Mouse (Mus musculus): ENCODE results near the gene Naa35.

Gene Naa35

DNA sequence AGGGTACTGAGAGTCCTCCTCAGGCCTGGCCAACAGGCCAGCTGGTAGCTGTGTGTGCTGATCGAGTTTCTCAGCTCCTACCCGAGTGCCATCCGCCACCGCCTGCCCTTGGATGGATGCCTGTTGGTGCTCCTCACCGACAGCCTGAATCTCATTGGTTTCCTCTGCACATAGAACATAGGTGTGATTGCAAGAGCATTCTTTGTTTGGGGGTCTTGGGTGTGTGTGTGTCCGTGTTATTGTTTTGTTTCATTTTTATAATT, 55.0 kb downstream of the Naa35 start:
- no peak for DNase-seq

DNA sequence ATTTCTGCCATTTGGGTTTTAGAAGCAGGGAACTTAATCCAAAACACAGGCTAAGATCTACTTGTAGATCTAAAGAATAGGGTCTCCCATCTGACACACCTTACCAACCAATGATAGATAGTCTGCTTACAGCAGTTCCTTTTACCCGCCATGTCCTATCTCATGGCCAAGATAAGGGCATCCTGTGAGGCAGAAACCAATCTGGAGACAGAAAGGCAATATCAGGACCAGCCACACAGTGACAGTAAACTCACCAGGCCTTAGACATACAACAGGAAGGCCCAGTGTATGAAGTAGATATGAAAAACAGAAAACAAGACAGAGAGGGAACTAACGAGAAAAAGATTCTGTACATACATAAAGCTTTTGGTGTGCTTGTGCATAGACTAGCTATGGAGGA, 57.8 kb downstream of the Naa35 start:
- no peak for DNase-seq

DNA sequence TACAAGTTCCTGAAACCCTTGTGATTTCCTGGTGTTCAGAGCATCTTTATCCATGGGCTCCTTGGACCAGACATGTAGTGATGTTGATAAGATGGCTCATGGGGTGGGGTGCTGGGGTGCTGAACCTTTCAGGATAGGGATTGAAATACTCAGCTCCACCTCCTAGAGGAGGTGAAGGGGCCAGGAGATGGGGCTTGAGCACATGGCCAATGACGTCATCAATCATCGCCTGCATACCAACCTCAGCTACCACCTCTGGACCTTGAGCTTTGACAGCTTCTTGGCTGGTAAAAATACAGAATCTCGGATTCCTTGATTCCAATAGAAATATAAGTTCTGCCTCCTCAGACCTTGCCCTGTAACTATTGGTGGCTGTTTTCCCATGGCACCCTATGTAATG, 60.4 kb downstream of the Naa35 start:
- DNase-seq = no peak

DNA sequence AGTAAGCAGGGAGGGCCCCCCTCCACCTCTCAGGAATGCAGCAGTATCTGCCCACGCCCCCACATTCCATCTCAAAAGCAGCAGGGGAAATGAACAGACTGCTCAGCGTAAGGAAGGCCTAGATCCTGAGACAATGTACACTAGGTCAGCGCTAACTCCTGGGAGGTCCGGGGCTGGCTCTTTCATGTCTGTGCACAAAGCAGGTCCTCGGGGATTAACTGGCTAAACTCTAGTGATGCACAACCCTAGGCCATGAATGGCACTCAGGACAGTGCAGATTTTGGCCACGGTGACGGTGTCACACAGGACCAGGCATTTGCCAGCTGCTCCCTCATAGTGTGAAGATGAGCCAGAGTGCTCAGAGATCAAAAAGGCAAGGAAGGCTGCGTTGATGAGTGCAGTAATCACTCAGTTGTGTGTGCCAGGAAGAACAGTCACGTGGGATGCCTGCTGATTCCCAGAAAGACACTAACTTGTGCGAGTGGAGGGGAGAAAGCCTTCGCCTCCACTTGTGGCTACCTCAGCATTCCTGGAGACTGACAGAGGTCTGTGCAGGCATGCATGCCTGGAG, 61.7 kb downstream of the Naa35 start:
- peak; percentile 28 for DNase-seq

DNA sequence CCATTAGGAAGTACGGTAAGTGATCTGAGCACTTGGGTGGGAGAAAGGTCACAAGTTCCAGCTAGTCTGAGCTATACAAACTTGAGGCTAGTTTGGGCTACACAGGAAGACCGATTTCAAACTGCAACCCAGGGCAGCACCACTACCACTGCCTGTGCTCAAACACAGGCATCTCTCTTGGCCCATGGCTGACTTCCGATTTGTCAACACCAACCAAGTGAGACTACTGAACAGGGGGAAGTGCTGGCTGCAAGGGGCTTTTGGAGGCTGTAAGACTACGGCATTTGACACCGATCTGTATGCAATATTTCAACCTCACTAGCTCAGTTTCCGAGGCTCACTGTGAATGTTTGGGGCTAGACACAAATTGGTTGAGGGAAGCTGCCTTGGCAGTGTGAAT, 62.4 kb downstream of the Naa35 start:
- DNase-seq = no peak

DNA sequence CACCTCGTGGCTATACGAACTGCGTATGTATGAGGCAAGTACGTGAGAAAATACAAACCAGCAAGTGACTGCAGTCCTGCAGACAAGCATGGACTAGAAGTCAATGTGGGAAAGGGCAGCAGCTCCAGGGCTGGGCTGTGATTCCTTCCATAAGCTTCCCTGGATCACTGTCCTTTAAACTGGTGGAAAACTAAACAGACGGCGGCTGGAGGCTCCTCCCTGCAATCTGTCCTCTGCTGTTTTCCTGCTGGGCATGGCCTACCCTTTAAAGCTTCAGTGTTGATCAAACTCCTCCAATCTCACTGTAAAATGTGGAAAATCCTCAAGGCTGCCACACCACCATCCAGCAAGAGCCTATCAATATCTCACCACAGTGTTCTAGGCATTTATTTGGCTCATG, 63.5 kb downstream of the Naa35 start:
- DNase-seq = no peak

DNA sequence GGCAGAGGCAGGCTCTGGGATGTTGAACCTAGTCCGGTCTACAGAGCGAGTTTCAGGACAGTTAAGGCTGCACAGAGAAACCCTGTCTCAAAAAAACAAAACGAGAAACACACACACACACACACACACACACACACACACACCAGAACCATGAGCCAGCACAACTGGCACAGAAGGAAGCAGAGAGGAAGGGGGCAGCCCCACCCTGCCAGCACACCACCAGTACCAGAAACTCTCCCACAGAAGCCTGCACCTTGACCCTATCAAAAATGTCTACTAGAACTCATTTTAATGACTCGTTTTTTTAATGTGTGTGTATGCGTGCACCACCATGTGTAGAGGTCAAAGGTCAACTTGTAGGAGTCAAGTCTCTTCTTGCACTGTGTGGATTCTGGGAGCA, 64.7 kb downstream of the Naa35 start:
- DNase-seq = no peak

DNA sequence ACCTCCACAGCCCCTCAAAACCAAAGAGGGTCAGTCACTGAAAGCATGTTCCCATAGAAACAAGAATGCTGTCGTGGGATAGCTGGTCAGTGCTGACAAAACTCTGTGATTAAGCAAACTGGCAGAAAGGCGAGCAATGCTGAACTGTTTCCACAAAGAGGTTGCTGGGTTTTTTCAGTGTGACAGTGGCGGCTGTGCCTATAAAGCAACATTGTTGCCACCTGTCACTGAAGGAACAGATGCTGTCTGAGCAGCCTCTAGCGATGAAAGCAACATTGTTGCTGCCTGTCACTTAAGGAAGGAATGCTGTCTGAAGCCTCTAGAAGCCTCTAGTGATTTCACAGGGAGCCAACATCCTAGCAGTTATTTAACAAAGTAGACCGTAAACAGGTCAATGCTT, 67.6 kb downstream of the Naa35 start:
- no peak for DNase-seq

DNA sequence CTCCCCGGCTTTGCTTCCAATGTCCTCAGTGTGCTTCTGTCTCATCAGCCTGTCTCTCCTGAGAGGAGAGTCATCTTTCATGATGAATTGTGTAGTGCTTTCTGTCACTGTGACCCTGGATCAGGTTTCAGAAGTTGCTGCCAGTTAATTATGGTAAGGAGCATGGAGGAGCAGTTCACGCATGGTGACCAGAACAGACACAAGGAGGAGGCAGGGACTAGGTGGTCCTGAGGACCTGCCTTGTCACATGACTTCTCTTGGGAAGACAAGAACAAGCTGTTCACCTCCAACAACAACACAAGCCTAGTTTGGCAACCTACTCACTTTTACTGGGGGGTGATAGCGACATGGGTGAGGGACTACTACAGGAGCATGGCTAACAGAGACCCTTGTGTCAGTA, 68.1 kb downstream of the Naa35 start:
- DNase-seq = no peak

DNA sequence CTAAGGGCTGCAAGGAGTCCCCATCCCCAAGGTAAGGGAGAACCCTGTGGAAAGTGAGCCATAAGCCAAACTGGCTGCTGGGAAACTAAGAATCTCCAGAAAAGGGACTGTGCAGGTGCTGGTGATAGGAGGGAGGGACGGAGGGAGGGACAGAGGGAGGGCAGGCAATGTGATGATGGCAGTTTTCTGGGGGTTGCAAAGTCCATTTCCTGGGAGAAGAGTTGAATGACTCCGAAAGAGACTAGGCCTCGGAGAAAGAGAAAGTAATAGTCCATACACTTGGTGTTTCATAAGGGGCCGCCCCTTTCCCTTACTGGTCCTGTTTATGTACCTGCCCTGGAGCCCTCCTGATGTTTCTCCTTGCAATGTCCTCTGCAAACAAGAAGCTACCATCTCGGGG, 69.4 kb downstream of the Naa35 start:
- no peak for DNase-seq

DNA sequence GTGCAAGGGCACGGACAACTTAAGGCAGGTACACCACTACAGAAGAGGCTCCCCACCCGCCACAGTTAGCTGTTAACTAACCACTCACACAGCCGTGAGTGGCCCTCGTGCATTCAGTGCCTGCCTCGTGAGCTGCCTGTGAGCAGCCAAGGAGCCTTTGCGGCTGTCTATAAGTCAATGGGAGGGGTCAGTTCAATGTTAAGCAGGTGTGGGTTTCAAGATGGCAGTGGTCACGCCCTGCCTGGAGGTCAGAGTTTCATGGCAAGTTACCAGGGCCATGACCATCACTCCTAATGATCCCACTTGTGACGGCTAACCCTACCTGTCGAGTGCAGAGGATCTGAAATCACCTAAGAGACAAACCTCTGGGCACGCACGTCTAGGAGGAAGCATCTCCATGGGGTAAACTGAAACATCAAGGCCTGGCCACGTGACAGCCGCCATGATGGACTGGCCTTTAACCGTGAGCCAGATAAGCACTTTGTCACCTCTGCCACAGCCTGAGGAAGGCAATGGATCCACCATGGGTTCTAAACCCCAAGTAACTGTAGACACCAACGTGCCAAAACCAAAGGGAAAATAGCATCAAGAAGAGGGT, 70.8 kb downstream of the Naa35 start:
- DNase-seq = no peak

DNA sequence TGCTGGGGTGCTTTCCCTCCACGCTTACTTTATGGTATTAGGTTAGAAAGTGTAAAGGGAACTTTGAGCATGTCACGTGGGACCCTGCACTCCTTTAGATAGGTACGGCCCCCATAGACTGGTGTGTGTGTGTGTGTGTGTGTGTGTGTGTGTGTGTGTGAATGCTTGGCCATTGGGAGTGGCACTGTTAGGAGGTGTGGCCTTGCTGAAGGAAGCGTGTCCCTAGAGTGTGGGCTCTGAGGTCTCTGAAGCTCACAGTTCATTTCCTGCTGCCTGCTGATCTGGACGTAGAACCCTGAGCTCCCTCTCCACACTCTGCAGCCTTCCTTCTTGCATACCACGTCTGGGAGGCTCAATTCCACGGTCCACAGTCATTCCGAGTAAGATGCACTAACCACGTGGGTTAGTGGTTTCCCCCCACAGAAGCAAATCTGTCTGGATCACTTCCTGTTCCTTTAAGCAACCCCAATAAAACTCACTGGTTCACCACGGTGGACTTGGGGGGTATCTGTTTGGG, 71.3 kb downstream of the Naa35 start:
- DNase-seq = no peak

DNA sequence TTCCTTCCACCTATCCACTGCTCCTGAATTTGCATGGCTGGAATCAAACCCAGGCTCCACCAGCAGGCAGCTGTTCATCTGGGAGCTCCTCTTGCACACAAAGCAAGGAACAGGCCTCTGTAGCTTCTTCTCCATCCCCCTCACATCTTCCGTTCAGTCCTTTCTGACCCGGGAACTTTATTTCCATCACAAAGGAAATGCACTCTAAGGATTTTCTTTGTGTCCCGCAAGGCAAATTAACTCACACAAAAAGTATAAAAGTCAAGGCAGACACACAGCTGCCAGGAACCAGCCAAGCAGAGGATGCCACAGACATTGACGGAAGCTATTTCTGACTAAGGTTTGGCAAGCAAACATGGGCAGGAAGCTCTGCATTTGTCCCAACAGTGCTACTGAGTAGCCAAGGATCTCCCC, 71.9 kb downstream of the Naa35 start:
- DNase-seq = no peak

DNA sequence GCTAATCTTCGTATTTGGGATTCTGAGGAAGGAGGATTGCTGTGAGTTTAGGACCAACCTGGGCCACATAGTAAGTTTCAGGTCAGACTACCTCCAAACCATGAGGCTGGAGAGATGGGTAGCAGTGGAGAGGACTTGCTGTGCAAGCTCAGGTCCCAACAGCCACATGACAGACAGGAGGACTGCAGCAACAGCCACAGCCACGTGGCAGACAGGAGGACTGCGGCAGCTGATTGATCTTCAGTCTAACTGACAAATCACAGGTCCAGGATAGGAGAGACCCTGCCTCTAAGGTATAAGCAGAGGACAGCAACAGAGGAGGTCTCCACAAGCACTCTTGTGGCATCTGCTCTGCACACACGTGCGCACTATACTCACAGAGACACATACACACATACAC, 72.7 kb downstream of the Naa35 start:
- DNase-seq = no peak

DNA sequence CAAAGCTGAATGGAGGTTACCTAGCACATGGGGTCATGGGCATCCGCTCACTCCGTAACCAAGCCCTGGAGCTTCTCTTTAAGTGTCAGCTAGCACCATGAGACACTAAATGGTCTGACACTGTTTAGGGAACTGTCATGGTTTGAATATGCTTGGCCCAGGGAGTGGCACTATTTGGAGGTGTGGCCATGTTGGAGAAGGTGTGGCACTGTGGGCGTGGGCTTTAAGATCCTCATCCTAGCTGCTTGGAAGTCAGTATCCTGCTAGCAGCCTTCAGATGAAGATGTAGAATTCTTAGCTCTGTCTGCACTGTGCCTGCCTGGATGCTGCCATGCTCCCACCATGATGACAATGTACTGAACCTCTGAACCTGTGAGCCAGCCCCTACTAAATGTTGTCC, 75.3 kb downstream of the Naa35 start:
- no peak for DNase-seq

DNA sequence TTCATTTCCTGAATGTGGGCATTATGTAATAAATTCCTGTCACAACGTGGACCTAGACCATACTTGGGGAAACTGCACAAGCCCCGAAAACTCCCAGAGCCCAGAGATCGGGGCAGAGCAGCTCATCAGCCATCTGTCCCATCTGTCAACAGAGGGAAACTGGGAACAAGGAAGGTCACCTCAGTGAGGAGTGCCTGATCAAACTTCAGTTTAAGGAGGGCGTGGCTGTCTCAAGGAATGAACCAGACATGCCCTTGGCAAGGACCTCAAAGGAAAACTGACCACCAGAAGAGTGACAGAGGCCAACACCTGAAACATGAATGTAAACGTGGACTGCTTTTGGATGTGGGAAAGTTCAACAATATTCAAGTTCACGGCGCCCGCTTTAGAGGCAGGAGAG, 76.3 kb downstream of the Naa35 start:
- no peak for DNase-seq

DNA sequence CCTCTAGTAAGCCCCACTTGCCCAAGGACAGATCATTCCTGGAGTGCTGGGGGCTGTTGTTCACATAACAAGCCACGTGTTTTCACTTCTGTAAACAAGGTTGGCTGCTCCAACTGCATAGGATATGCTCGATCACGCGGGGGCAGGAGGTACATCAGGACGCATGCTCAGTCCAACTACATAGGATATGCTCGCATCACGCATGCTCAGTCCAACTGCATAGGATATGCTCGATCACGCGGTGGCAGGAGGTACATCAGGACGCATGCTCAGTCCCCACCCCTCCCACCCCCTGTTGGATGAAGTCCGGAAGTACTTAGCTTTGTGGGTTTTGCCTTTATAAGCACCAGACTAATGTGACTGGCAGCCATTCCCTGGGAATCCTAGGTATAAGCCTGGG, 76.9 kb downstream of the Naa35 start:
- no peak for DNase-seq

DNA sequence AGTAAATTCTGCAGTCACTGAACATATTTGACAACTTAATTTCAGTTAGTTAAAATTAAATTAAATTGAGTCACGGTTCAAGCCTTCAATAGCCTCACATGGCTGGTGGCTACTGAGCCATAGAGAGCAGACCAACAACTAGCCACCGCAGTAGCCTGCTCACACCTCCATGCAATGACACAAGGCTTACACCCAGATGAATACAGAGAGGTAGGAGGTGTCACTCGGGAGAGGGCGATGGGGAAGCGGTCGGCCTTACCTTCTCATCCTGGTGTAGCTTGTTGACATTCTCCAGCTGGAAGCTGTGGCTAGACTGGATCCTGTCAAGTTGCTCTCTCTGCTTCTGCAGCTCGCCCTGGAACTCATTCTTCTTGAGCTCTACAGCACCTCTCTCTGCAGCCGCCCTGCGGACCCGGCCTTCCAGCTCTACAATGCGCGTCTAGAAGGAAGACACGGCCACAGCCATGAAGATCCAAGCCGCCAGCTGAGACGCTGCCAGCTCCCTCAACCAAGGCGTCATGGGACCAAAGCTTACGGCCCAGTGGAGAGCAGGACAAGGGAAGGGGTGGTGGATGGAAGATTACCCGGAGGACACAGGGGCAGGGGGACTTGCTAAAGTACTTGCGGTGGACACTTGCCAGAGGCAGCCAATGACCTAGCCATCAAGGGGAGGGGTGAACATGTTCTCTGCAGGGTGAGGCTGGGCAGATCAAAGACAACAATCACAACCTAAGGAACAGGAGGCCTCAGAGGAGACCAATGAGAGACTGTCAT, 79.1 kb downstream of the Naa35 start:
- DNase-seq = peak; percentile 35

DNA sequence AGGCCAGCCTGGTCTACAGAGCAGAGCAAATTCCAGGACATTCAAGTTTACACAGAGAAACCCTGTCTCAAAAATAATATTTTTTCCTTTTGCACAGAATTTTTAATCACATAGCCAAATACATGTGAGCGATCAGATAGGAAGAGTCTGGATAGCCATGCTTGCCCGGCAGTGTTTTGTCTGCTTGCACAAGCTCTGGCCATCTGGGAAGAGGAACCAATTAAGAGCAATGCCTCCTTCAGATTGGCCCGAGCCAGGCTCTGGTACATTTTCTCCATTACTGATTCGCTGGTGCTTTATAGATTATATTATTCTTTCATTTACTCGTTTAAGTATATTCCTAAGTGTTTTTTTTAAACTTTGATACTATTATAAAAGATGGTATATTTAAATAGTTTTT, 82.7 kb downstream of the Naa35 start:
- DNase-seq = no peak

DNA sequence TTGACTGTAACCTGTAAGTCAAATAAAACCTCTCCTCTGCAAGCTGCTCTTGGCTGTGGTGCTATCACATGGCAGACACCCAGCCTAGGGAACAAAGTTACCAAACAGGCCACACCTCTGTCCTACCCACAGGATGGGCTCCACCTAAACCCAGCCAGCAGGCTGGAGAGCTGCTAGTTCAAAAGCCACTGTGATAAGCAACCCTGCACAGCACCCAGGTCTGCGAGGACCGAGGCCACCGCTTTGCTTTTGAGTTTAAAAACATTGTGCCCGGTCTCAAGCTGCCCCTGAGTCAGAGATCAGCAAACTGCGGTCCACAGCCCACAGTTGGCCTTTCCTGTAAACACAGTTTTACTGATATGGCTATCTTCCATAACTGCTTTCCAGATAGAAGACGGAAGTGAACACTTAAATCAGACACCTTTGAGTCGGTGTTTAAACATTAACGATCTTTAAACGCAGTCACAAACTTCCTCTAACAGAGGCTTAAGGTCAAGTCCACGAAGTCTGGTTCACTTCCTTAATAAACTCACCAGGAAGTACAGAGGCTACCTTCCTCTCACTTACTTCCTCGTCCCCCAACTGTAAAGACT, 83.5 kb downstream of the Naa35 start:
- peak; percentile 41 for DNase-seq

DNA sequence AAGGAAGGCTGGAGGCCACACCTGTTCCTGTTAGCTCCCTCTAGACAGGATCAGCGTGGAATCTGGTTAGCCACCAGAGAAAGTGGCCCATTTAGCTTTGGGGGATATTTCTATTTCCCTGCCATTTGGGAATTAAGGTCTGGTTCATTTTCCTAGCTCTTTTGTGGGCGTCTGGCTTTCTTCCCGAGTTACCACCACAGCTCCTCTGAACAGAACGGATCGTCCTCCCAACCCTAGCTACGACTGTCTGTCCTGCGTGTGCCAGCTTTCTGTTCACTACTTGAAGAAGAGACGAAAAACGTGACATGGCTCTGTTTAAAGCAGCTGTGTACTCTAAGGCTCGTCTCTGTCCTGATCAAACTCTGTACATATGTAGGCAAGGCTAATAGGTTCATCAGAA, 84.9 kb downstream of the Naa35 start:
- DNase-seq = no peak

DNA sequence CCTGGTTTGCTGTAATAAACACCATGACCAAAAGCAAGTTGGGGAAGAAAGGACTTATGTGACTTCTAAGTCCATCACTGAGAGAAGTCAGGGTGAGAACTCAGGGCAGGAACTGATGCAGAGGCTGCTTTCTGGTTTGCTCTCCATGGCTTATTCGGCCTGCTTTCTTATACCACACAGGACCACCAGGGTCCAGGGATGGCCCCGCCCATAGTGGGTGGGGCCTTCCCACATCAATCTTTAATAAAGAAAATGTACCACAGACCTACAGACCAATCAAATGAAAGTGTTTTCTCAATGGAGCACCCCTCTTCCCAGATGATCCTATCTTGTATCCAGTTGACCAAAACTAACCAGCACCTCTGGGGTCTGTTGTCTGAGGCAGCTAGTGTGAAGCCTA, 86.5 kb downstream of the Naa35 start:
- no peak for DNase-seq

DNA sequence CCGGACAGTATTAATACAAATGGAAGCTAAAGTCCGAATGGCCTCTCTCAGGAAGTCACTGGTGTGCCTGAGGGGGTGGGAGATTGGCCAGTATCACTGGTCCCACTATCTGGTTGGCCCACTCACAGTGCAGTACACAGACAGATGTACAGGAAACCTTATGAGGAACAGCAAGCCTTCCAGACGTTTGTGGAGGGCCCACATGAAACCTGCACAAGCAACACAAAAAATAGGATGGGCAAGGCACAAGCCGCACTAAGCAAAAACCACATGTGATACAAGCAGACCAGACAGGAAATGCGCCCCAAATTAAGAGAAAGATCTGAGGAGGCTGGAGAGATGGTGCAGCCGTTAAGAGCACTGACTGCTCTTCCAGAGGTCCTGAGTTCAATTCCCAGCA, 87.2 kb downstream of the Naa35 start:
- no peak for DNase-seq

DNA sequence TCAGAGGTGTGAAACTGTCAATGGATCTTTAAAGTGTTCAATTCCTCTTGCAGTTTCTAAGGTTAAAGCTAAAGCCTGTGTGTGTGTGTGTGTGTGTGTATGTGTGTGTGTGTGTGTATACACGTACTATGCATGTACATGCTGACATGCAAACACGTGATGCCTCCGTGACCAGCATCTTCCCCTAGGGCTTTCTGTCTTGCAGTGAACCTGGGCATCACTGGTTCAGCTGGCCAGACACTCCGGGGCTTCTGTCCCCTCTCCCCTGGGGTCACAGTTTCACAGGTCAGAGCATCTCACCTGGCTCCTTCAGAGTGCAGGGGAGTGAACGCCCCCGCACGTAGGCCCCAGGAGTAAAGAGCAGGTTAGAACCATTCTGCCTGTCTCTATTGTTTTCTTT, 88.5 kb downstream of the Naa35 start:
- no peak for DNase-seq
